Mouse (Mus musculus): ENCODE data around the gene Fzd9.

GRCm38 (mm10) chr5:135264548-135264947 is 13.5 kb upstream of the Fzd9 start:
- TF ChIP-seq GATA1 (IDR thresholded peaks at IDR 0.05; ENCODE audit: borderline replicate concordance, low read length) (no peak), FLI1 (IDR thresholded peaks at IDR 0.05; ENCODE audit: low read length) (no peak)

Measured in megakaryocyte, embryonic 14.5 days (primary cell).